Mouse (Mus musculus) hindbrain, embryonic 13.5 days (tissue): Measurements from ENCODE around the gene Aff3. TPM values are rescaled to one million over a fixed set of nuclear protein-coding genes. Genes with fewer than 3 reads are reported as not detected.

Experiments used
- ATAC-seq: fragments of 200-750 bp; cut with Nextera tagmentation; 2 replicates; pipeline ENCODE4 v1.8.0; 2017; ENCODE audit warnings: moderate TSS enrichment; ENCODE audit not compliant: low FRiP score
- H3K27ac ChIP-seq: fragments of 300-500 bp; sonication (generic); 2 replicates; pipeline ENCODE4 v1.5.1; 2015; ENCODE audit warnings: inconsistent platforms, mild to moderate bottlenecking, moderate library complexity
- H3K27me3 ChIP-seq: fragments of 300-500 bp; sonication (generic); 2 replicates; pipeline ENCODE4 v1.6.1; 2015; ENCODE audit warnings: mild to moderate bottlenecking, inconsistent platforms
- H3K36me3 ChIP-seq: fragments of 300-500 bp; sonication (generic); 2 replicates; pipeline ENCODE4 v1.6.1; 2015; ENCODE audit warnings: mild to moderate bottlenecking, inconsistent platforms
- H3K4me1 ChIP-seq: fragments of 300-500 bp; sonication (generic); replicated peaks from 2 replicates; pipeline ENCODE4 v1.6.1; 2015; ENCODE audit warnings: inconsistent platforms
- H3K4me2 ChIP-seq: fragments of 300-500 bp; sonication (generic); 2 replicates; pipeline ENCODE4 v1.6.1; 2015; ENCODE audit warnings: inconsistent platforms, mild to moderate bottlenecking, moderate library complexity
- H3K4me3 ChIP-seq: fragments of 300-500 bp; sonication (generic); 2 replicates; pipeline ENCODE4 v1.5.1; 2015; ENCODE audit warnings: mild to moderate bottlenecking, inconsistent platforms
- H3K9ac ChIP-seq: fragments of 300-500 bp; sonication (generic); 2 replicates; pipeline ENCODE4 v1.6.1; 2015; ENCODE audit warnings: mild to moderate bottlenecking, inconsistent platforms
- H3K9me3 ChIP-seq: fragments of 300-500 bp; sonication (generic); 2 replicates; pipeline ENCODE4 v1.6.1; 2016; ENCODE audit warnings: inconsistent platforms
- WGBS: fragments of 180-500 bp; shearing (Covaris S2); methylation state at CpG from one replicate; pipeline ENCODE4 v1.1.7; 2015; 5-methylcytosine and 5-hydroxymethylcytosine counted together
- polyA plus RNA-seq: library from polyadenylated mRNA; unstranded; fragments of >200 nt; fragmentation: Nextera tagmentation; extraction: Ambion mirVana; gene quantifications from 2 replicates; pipeline ENCODE4 v1.2.1, GENCODE M21; 2015

Aff3 gene
- polyA plus RNA-seq, 1 experiment from 2014 or later: 19.0 TPM

GRCm38 (mm10) chr1:38291915-38292314 is 372.8 kb downstream of the Aff3 start:
- peaks cover 15% of the 10 kb centered on the region for H3K4me1 ChIP-seq
- no peaks in the 10 kb centered on the region; the same call in 1 of the 2 replicates for H3K36me3 ChIP-seq
- H3K9me3 ChIP-seq: no peaks in the 10 kb centered on the region
- H3K27me3 ChIP-seq: no peaks in the 10 kb centered on the region
- no peak overlapping the region for H3K4me3 ChIP-seq
- ATAC-seq: no peak
- H3K9ac ChIP-seq: no peak overlapping the region
- no peak overlapping the region for H3K27ac ChIP-seq
- 91% methylated on average over 6 of the region's 6 CpGs for WGBS
- no peak overlapping the region for H3K4me2 ChIP-seq

DNA sequence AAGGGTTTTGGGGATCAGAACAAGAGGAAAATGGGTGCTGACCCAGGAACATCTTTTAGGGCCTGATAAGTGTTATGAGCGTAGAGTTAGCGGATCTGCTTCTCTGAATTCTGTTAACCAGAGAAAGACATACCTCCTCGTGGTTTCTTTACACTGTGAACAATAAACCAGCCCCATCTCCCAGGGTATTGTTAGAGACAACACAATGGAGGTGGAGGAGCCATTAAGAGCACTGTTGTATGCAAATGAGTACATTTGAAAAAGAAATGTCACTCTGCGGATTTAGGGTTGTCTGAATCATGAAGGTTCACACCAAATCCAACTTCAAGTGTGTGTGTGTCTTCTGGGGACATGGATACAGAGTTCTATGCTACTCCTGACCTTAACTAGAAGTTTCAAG is 373.3 kb downstream of the Aff3 start:
- Histone ChIP-seq H3K4me3 (no peak overlapping the region), H3K4me2 (no peak overlapping the region), H3K9ac (no peak overlapping the region), H3K27me3 (no peaks in the 10 kb centered on the region), H3K27ac (no peak overlapping the region), H3K36me3 (no peaks in the 10 kb centered on the region), H3K4me1 (peaks cover 15% of the 10 kb centered on the region), H3K9me3 (no peaks in the 10 kb centered on the region)
- WGBS: 64% methylated on average over 4 of the region's 4 CpGs
- ATAC-seq: no peak

DNA sequence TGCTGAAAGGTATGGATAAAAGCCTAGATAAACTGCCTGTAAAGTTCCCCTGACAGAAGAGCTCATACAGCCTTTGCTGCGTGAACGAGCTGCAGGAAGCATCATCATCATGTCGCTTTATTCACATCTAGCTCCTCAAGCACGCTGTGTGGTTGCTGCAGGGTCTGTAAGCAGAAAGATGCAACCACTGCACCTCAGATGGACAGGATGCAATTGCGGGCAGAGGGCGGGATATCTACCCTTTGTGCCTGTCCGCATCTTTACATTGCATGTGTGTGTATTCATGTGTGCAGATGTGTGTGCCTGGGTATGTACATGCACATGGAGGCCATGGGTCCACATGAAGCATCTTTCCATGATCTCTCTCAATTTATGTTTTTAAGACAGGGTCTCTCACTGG is 373.9 kb downstream of the Aff3 start:
- ATAC-seq: no peak
- Histone ChIP-seq H3K4me1 (peaks cover 15% of the 10 kb centered on the region), H3K27ac (no peak overlapping the region), H3K36me3 (no peaks in the 10 kb centered on the region), H3K27me3 (no peaks in the 10 kb centered on the region), H3K4me2 (no peak overlapping the region), H3K9ac (no peak overlapping the region), H3K9me3 (no peaks in the 10 kb centered on the region), H3K4me3 (no peak overlapping the region)
- 91% methylated on average over 7 of the region's 7 CpGs for WGBS

DNA sequence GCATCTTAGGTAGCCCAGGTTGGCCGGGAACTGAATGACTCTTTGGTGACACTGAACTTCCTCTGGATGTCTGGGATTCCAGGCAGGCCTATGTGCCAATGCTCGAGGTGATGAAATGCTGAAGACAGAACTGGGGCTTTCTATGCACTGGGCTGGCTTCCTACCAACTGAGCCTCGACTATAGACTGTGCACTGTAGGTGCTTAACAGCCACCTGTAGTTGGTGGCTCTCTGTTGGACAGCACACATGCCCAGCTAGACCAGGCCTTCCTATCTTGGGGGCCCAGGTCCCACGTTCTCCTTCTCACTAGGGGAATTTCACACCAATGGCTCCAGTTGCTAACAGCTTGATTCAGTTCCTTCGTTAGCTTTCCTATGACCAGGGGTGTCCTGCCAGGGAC is 374.9 kb downstream of the Aff3 start:
- H3K4me2 ChIP-seq: no peak overlapping the region
- no peak for ATAC-seq
- H3K27me3 ChIP-seq: no peaks in the 10 kb centered on the region
- H3K4me3 ChIP-seq: no peak overlapping the region
- no peaks in the 10 kb centered on the region for H3K9me3 ChIP-seq
- H3K36me3 ChIP-seq: no peaks in the 10 kb centered on the region
- WGBS: 90% methylated on average over 5 of the region's 5 CpGs
- H3K9ac ChIP-seq: no peak overlapping the region
- H3K27ac ChIP-seq: no peak overlapping the region
- peaks cover 24% of the 10 kb centered on the region for H3K4me1 ChIP-seq

DNA sequence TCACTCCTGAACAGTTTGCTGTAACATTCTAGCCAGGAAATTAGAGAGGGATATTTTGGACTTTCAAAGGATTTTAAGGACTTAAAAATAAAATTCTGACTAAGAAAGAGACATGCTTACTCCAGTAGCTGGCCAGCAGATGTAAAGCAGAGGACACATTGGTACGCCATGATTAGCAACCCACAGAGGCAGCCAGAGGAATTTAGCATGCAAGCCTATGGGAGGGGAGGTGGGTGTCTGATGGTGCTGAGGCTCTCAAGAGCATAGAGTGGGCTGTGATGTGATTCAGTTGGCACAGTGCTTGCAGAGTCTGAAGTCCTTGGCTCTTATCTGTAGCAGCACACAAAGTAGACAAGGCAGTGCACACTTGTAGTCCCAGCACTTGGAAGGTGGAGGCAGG is 376.0 kb downstream of the Aff3 start:
- no peak for ATAC-seq
- Histone ChIP-seq H3K4me3 (no peak overlapping the region), H3K27ac (no peak overlapping the region), H3K9ac (no peak overlapping the region), H3K4me2 (no peak overlapping the region), H3K36me3 (no peaks in the 10 kb centered on the region), H3K27me3 (no peaks in the 10 kb centered on the region), H3K4me1 (peaks cover 20% of the 10 kb centered on the region), H3K9me3 (no peaks in the 10 kb centered on the region)
- 91% methylated on average over 1 of the region's 1 CpGs for WGBS

DNA sequence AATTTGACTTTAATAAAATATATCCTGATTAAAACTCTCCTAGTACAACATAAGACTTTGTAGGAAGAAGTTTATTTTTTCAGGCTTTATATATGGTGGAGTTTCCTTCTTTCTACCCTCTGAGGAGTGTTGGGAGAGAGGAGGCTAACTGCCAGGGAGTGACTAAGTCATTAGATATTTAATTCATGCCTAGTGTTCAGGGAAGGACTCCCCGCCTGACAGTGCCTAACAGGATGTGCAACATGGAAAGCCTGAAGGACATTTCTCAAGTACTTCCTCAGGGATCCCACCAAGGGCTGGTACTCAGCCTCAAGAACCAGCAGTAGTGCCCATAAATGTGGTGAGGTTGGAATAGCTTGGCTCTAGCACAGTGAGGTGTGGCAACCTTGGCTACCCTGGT is 378.2 kb downstream of the Aff3 start:
- WGBS: 90% methylated on average over 1 of the region's 1 CpGs
- H3K27ac ChIP-seq: no peak overlapping the region
- no peak for ATAC-seq

GRCm38 (mm10) chr1:38280549-38280948 is 384.2 kb downstream of the Aff3 start:
- WGBS: 95% methylated on average over 7 of the region's 7 CpGs
- peaks cover 7% of the 10 kb centered on the region; the same call in 1 of the 2 replicates for H3K4me1 ChIP-seq
- no peak overlapping the region for H3K4me3 ChIP-seq
- no peak overlapping the region for H3K9ac ChIP-seq
- no peak for ATAC-seq
- H3K9me3 ChIP-seq: no peaks in the 10 kb centered on the region
- no peak overlapping the region for H3K27ac ChIP-seq
- H3K27me3 ChIP-seq: no peaks in the 10 kb centered on the region
- H3K4me2 ChIP-seq: no peak overlapping the region
- H3K36me3 ChIP-seq: no peaks in the 10 kb centered on the region

More for the DNA sequence above, 378.2 kb downstream of the Aff3 start:
- no peak overlapping the region for H3K4me2 ChIP-seq
- H3K9ac ChIP-seq: no peak overlapping the region
- no peaks in the 10 kb centered on the region for H3K9me3 ChIP-seq
- peaks cover 9% of the 10 kb centered on the region; the same call in 1 of the 2 replicates for H3K4me1 ChIP-seq
- no peaks in the 10 kb centered on the region for H3K36me3 ChIP-seq
- no peak overlapping the region for H3K4me3 ChIP-seq
- no peaks in the 10 kb centered on the region for H3K27me3 ChIP-seq

GRCm38 (mm10) chr1:38271312-38271711 is 393.4 kb downstream of the Aff3 start:
- H3K36me3 ChIP-seq: peaks cover 4% of the 10 kb centered on the region; the same call in 1 of the 2 replicates
- H3K9ac ChIP-seq: no peak overlapping the region
- H3K4me1 ChIP-seq: peaks cover 16% of the 10 kb centered on the region
- no peak for ATAC-seq
- no peak overlapping the region for H3K4me3 ChIP-seq
- no peaks in the 10 kb centered on the region for H3K27me3 ChIP-seq
- 98% methylated on average over 2 of the region's 2 CpGs for WGBS
- no peaks in the 10 kb centered on the region for H3K9me3 ChIP-seq
- H3K4me2 ChIP-seq: no peak overlapping the region
- H3K27ac ChIP-seq: no peak overlapping the region

DNA sequence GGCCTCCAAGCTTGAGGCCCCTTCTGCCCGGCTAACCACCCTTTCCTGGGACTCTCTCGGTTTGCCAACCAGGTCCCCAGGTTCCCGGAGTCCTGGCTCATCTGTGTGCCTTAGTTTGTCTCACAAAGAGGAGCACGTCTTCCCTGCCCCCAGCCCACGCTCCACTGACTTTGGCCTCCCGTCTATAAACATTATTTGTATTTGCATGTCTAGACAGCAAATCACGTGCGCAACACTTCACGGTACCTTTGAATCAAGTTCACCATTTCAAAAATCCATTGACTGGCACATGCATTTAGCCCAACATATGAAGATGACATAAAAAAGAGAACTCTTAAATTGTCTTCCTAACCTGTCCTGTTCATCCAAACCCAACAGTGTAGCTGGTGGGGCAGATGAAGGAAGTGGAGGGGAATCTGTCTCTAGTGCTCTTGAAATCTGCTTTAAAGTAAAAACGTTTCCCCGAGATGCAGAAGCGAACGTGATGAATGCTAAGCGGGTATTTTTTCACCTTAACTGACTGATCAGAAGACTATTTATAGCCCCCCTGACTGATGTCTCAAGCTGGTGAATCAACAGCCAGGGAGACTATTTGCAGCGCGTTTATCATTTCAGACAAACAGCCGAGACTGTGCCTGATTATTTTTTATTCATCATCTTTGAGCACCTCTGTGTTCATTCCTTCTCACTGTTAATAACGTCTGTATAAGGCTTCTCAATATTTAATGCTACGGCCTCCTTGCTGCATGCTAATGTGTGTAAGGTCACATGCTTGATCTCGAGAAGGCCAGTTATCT is 396.3 kb downstream of the Aff3 start:
- H3K27me3 ChIP-seq: no peaks in the 10 kb centered on the region
- no peaks in the 10 kb centered on the region for H3K9me3 ChIP-seq
- no peak overlapping the region for H3K4me2 ChIP-seq
- peak overlapping the region; percentile 81 for H3K27ac ChIP-seq
- H3K36me3 ChIP-seq: peaks cover 12% of the 10 kb centered on the region
- H3K9ac ChIP-seq: no peak overlapping the region
- no peak overlapping the region for H3K4me3 ChIP-seq
- H3K4me1 ChIP-seq: peaks cover 27% of the 10 kb centered on the region
- no peak for ATAC-seq
- 42% methylated on average over 20 of the region's 20 CpGs for WGBS

GRCm38 (mm10) chr1:38263251-38263650 is 401.5 kb downstream of the Aff3 start:
- Histone ChIP-seq H3K4me3 (no peak overlapping the region), H3K4me2 (no peak overlapping the region), H3K4me1 (peaks cover 41% of the 10 kb centered on the region), H3K9ac (no peak overlapping the region), H3K36me3 (peaks cover 12% of the 10 kb centered on the region), H3K27ac (peak overlapping the region; percentile 79), H3K9me3 (no peaks in the 10 kb centered on the region), H3K27me3 (no peaks in the 10 kb centered on the region)
- 24% methylated on average over 8 of the region's 8 CpGs for WGBS
- ATAC-seq: peak; percentile 67

DNA sequence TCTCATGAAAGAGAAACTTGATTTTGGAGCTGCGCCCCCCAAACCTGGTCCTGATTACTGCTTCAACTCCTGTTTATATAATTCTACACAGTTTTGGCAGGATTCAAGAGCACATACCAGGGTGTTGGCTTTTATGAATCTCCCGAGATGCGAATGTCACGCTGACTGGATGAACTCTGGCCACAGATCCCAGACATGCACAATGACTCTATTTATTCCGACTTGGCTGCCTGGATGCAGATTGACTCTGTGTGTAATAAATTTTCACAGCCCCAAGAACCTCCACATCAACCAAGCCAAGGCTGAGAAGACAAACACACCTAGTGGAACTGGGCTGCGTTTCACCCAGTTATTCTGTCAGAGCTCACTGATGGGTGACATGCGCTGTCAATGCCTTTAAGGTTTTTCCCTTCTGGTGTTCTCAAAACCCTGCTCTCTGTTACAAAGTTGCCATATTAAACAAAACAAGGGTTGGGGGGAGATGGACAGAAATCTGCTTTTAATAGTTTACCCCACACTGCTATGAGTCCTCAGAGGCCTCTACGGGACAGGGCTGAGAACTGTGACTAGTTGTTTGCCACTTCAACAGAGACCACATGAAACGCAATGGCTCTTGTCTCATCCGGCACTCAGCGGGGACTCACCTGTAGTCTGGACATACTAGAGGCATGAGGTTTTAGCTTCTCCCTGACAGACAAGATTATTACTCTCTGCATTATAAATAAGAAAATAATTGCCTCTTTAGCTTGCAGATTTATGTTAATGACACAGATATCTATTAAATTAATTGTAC is 402.2 kb downstream of the Aff3 start:
- H3K9ac ChIP-seq: no peak overlapping the region
- H3K36me3 ChIP-seq: peaks cover 12% of the 10 kb centered on the region
- H3K9me3 ChIP-seq: no peaks in the 10 kb centered on the region
- peak; percentile 52; the same call in 1 of the 2 replicates for ATAC-seq
- no peaks in the 10 kb centered on the region for H3K27me3 ChIP-seq
- no peak overlapping the region for H3K4me2 ChIP-seq
- peaks cover 35% of the 10 kb centered on the region for H3K4me1 ChIP-seq
- H3K27ac ChIP-seq: peak overlapping the region; percentile 66
- H3K4me3 ChIP-seq: no peak overlapping the region
- WGBS: 44% methylated on average over 11 of the region's 11 CpGs

DNA sequence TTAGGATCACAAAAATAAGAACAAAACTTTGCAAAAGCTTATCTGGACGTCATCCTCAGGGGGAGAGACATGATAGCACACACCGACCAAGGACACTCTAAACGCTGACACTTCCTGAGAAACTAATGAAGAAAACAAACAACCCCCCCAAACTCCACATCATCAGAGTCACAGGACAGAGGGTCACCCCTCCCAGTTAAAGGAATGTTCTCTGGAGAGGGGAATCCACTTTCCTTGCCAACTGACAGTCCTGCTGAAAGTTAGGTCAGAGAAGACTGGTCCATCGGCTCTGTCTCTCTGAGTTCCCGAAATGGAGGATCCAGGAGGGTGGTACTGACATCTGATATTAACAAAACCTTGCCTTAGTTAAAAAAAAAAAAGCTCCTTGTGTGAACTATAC is 403.7 kb downstream of the Aff3 start:
- H3K4me1 ChIP-seq: peaks cover 37% of the 10 kb centered on the region
- H3K9ac ChIP-seq: no peak overlapping the region
- H3K9me3 ChIP-seq: no peaks in the 10 kb centered on the region
- peaks cover 6% of the 10 kb centered on the region for H3K36me3 ChIP-seq
- H3K27me3 ChIP-seq: no peaks in the 10 kb centered on the region
- 90% methylated on average over 5 of the region's 5 CpGs for WGBS
- H3K4me3 ChIP-seq: no peak overlapping the region
- H3K4me2 ChIP-seq: no peak overlapping the region
- H3K27ac ChIP-seq: no peak overlapping the region
- ATAC-seq: no peak
